Mouse (Mus musculus) small intestine, adult 2 months (tissue): ENCODE data around the gene Btg4.

Experiments
- CTCF ChIP-seq: fragments of 200-500 bp; IDR thresholded peaks from 2 replicates; pipeline ENCODE4 v1.5.1; 2012; ENCODE audit warnings: low read depth, mild to moderate bottlenecking, control low read depth, inconsistent platforms, low read length, moderate library complexity, mixed read lengths; ENCODE audit not compliant: insufficient replicate concordance, insufficient read length; ENCODE audit errors: extremely low read depth
- POLR2A ChIP-seq: fragments of 200-500 bp; IDR thresholded peaks from 2 replicates; pipeline ENCODE4 v1.6.1; 2012; ENCODE audit warnings: low read depth, mild to moderate bottlenecking, control low read depth, inconsistent platforms, low read length, moderate library complexity

GRCm38 (mm10) chr9:51147294-51147693 lies 86.6 kb downstream of the Btg4 start:
- no peak for TF ChIP-seq CTCF
- TF ChIP-seq POLR2A = no peak
